Mouse (Mus musculus): Measurements from ENCODE around the gene Cbarp.

The Cbarp gene

DNA sequence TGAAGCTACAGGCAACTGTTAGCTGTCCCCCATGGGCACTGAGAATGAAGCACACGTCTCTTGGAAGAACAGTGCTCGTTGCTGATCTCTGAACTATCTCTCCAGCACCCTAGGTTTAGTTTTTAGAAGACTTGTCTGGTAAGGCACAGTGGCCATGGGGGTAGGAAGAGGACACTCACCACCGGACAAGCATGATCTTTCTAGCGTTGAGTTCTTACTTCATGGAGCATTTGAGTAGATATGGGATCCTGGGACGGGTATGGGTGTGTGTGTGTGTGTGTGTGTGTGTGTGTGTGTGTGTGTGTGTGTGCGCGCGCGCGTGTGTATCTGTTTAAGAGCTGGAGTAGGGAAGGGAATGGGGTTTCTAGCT, at the start of gene Cbarp:
TSS of gene Cbarp (minus strand) at position 170 of the 370 bp plus-strand sequence.
- DNase-seq = no peak

- DNase-seq = no peak
These were observed 49.4 kb upstream of the Cbarp start for GRCm38 (mm10) chr10:80189999-80190398.

DNA sequence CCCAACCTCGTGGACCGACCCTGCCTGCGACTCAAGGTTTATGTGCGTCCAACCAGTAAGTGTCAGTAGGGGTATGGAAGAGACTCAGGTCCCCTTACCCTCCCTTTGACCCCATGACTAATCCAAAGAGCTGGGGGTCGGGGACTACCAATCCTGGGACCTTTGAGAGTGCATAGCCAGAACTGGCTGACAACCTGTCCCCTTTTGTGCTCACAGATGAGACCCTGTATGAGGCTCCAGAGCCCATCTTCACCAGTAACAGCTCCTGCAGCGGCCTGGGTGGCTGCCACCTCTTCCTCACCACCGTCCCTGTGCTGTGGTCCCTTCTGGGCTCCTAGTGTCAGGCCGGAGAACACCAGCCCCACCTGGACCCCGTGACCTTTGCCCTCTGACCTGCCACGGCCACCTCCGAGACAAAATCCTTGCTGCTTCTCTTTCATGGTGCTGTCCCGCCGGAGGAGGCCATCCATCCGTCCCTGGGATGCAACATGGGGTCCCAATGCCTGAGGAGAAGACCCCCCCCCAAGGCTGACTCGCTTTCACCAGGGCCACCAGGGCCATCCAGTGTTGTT, 47.9 kb upstream of the Cbarp start:
- no peak for DNase-seq

DNA sequence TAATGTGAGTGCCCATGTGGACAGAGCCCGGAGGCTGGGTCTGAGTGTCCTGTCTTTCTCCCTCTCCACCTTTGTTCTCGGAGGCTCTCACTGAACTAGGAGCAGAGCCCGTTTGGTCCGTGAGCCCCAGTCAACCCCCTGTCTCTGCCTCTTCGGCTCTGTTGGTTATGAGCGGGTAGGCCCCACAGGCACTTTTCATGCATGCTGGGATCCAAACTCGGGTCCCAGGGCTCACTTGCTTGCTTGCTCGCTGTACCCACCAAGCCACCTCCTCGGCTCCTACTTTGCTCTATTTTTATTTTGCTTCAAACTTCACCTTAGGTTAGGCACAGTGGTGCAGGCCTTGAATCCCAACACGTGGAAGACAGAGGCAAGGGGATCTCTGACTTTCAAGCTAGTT, 47.1 kb upstream of the Cbarp start:
- no peak for DNase-seq

GRCm38 (mm10) chr10:80186649-80187048, 46.0 kb upstream of the Cbarp start:
- DNase-seq = no peak

DNA sequence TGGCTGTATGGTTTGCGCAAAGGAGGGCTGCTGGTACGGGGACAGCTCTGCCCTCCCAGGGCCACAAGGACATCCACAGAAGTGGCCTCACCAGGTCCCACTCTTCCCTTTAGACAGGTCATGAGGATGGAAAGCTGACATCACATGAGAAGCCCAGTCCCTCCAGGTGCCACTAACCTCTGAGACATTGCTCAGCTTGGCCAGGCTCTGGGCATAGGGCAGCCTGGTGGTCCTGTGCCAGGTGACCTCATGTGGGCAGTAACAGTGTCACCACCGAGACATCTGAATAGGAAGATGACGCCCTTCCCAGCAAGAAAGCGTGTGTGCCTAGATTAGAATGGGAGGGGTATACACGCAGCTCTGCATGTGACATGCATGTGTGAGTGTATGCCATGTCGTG, 41.9 kb upstream of the Cbarp start:
- DNase-seq = peak; percentile 26

DNA sequence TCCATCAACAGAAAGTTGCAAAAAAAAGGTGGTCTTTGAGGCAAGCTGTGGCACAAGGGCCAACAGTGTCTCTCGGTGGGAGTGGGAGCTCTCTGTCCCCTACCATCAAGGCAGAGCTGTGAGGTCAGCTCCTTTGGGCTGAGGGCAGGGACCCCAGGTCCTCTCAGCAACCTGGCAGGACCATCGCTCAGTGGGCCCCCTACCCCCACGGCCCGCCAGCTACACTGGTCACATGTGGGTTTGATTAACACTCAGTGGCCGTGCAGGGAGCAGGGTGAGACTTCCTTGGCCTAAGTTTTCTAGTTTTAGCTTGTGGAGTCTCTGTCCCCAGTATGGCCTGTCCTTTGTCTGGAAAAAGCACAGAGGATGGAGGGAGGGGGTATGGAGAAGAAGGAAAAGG, 40.2 kb upstream of the Cbarp start:
- DNase-seq = no peak

DNA sequence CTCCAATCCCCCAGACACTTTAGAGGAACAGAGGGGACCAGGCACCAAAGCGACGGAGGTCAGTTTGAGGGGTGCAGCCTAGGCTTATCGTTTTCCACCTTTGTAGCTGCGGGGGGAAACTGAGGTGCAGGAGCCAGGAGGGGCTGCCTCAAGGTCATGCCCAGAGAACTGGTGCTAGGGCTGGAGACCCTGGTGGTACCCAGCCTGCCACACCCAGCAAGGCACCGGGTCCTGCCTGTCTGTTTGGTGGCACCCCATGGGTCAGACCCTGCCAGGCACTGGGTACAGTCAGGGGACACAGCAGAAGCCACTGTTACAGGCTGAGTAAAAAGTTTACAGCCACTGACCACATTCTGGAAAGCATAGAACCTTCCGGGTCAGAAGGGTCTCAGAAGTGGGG, 39.7 kb upstream of the Cbarp start:
- no peak for DNase-seq

- DNase-seq = peak; percentile 59
These were observed 38.7 kb upstream of the Cbarp start, which contains the start of gene Efna2 for GRCm38 (mm10) chr10:80179068-80180051. Gene Efna2 (plus strand): TSS chr10:80179482.

GRCm38 (mm10) chr10:80177441-80178279, 37.0 kb upstream of the Cbarp start:
- no peak for DNase-seq

DNA sequence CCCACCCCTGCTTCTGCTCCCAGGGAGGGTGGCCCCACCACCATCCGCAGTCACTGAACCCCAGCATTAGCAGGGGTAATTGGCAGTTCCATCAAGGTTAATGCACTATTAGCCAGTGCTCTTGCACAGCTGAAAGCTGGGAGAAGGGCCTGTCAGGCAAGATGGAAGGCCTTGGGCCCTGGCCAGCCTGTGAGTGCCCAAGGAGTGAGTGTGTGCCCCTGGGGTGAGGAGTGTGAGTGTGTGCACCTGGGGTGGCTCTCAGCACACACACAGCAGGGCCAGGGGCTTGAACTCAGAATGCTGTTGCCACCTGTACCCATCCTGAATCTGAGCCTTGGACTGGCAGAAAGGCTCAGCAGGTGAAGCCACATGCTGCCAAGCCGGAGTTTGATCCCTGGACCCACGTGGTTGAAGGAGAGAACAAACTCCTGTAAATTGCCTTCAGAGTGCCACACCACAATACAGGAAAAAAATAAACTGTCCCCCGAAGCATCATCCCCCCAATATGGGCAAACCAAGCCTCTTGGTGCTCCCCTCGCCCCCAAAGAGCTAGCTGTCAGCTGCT, 35.7 kb upstream of the Cbarp start:
- no peak for DNase-seq

- DNase-seq = peak; percentile 69
These were observed 35.1 kb upstream of the Cbarp start for GRCm38 (mm10) chr10:80175536-80176269.

- DNase-seq = peak; percentile 62
These were observed 34.1 kb upstream of the Cbarp start for GRCm38 (mm10) chr10:80174705-80175104.

DNA sequence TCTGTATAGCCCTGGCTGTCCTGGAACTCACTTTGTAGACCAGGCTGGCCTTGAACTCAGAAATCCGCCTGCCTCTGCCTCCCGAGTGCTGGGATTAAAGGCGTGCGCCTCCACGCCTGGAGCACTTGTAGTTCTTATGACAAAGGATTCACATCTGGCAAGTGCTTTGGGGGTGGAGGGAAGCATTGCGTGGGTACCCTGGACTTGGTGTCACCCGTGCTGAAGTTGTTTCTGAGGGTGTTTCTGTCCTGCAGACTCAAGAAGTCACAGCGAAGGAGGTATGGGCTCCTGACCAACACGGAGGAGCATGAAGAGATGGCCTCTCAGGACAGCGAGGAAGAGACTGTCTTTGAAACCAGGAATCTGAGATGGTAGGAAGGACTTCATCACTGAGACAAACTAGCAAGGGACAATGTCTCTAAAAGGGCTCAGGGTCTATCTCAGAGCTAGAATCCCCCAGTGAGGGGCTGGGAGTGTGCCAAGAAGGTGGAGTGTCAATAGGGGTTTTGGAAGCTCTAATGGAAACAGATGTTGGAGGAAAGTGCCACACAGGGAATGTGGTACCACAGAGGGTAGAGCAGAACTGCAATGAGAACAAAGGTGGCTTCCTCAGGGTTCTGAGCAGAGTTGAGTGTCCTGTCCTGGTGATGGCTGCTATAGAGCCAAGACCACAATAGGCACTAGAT, 33.5 kb upstream of the Cbarp start:
- DNase-seq = peak; percentile 69

DNA sequence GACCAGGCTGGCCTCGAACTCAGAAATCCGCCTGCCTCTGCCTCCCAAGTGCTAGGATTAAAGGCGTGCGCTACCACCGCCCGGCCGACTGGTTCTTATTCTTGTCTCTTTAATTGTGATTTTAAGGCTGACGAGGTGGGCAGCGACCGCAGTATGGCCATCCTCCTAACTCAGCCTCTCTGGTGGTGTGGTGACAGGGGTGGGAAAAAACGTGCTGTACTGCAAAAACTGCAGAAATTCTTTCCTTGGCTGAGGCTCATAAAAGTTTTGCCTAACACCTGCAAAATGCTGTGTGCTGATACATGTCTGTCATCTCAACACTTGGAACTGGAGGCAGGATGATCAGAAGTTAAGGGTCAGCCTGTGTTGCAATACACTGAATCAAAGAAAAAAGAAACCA, 32.7 kb upstream of the Cbarp start:
- peak; percentile 65 for DNase-seq

- peak; percentile 90 for DNase-seq
These were observed 32.1 kb upstream of the Cbarp start, which contains the start of gene 1600002K03Rik for GRCm38 (mm10) chr10:80172527-80173292. Gene 1600002K03Rik (plus strand): TSS chr10:80172944.

DNA sequence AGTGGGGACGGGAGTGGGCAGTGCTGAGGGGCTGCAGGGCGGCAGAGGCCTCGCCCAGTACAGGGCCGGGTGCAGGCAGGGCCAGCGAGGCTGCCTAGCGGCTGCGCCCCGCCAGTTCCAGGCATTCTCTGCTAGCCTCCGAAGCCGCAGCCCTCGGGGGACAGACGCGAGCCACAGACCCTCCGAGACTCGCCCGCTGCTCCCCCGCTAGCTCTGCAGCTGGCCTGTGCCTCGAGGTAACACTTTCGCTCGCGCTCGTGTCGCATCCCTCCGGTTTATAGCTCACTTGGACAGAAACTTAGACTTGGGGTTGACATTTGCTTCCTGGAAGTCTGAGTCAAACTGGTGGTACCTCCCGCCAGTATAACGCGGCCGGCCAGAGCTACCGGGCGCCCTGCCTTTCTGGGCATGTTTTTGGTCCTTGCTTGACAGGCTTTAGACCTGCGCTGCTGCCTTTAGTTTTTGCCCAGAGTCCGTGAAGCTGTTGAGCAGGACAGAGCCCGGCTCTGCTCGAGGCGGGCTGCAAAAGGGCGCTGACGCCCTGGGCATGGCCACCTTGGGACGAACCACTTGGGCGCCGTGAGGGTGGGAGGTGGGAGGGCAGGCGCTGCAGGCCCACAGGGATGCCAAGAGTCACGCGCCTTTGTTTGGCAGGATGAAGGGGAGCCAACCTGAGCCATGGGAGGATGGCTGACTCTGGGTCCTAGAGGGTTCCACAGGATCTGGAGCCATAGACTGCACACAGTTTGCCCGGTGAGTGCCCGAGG, 31.3 kb upstream of the Cbarp start:
- peak; percentile 67 for DNase-seq

- DNase-seq = no peak
These were observed 30.6 kb upstream of the Cbarp start for GRCm38 (mm10) chr10:80171252-80171651.

DNA sequence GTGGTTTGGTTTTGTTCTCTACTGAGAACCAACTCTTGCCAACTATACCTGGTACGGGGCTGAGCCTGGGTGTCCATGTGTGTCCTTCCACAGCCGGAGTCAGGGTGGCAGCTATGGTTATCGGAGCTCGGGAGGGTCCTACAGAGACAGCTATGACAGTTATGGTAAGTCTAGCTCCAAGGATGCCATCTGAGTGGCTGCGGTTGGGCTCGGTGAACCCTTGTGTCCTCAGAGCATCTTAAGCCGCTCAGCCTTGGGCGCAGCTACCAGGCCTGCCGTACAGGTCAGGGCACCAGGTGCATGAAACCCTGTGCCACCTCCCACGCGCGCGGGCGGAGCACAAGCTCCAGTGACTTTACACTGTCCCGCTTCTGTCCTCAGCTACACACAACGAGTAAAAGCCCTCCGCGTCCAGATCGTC, 30.0 kb upstream of the Cbarp start:
- DNase-seq = peak; percentile 64

GRCm38 (mm10) chr10:80170052-80170451, 29.4 kb upstream of the Cbarp start:
- DNase-seq = peak; percentile 64
